Comparison of ENCODE assay signal across 14 mouse cellular contexts in genomic region chr5:131371341-131372134, GRCm38 (mm10).
A peak's percentile ranks its signal among the peaks of the same experiment; 100 is the strongest.
DNase-seq lines count a peak whose midpoint lies in the region; ATAC-seq lines count a peak whose summit lies in the region.
"Had no signal": no experiment of that assay in that cellular context is flagged by ENCODE, and none has a peak within 500 bp of the region (broad histone marks: within the 10 kb centered on the region; RNA-seq: fewer than 3 reads in every experiment).

No protein-coding gene starts in this region.

- H3K4me2 ChIP-seq in embryonic facial prominence, embryonic 14.5 days (ENCODE audit: low read depth, low read length) = no peak overlapping the region

- H3K4me1 ChIP-seq in embryonic facial prominence, embryonic 14.5 days (ENCODE audit: control insufficient read depth, insufficient read depth, low read length) = 0 out of 2 replicates have a peak, but pooled peaks cover 5% of the 10 kb centered on the region
- peaks cover 20% of the 10 kb centered on the region for H3K4me1 ChIP-seq in limb, embryonic 10.5 days

- peak overlapping the region; percentile 65 for H3K27ac ChIP-seq in embryonic facial prominence, embryonic 14.5 days (replicated peaks; ENCODE audit: low read depth, low read length)
- peak overlapping the region; percentile 36 for H3K27ac ChIP-seq in limb, embryonic 10.5 days

- H3K4me3 ChIP-seq in embryonic facial prominence, embryonic 14.5 days (ENCODE audit: low read depth, low read length) = no peak overlapping the region
- H3K4me3 ChIP-seq in limb, embryonic 10.5 days = no peak overlapping the region

- H3K9me3 ChIP-seq in embryonic facial prominence, embryonic 14.5 days (ENCODE audit: control insufficient read depth, low read length) = no peaks in the 10 kb centered on the region
- H3K9me3 ChIP-seq in limb, embryonic 10.5 days (replicated peaks) = no peaks in the 10 kb centered on the region

- H3K9ac ChIP-seq in embryonic facial prominence, embryonic 14.5 days (ENCODE audit: low read depth, low read length) = no peak overlapping the region

- ATAC-seq in embryonic facial prominence, embryonic 14.5 days (ENCODE audit: low read depth) = no peak
- ATAC-seq: forebrain, embryonic 16.5 days; inflammation-experienced regulatory T-cells, adult 6 months had no signal

- DNase-seq in ovary, postnatal 10 days (ENCODE audit: low spot score) = peak; percentile 11
- no peak for DNase-seq in ovary, postnatal 14 days (ENCODE audit: low spot score)
- peak; percentile 81 for DNase-seq in embryonic facial prominence, embryonic 14.5 days (ENCODE audit: low spot score)
- peak; percentile 30 for DNase-seq in limb, embryonic 10.5 days (ENCODE audit: low spot score)
- peak; percentile 23 for DNase-seq in mesoderm, embryonic 11.5 days (ENCODE audit: low read depth, low spot score)
- no peak for DNase-seq in adipocyte (ENCODE audit: low spot score)
- no peak for DNase-seq in spleen, postnatal 36 days (ENCODE audit: low spot score in 2 of 2)
- no peak for DNase-seq in retina, embryonic 14.5 days (ENCODE audit: low spot score)
- DNase-seq: adrenal gland, postnatal 36 days; cerebellum, adult 18-20 months; kidney, postnatal 25 days; spleen, adult 18-20 months had no signal

- 28% methylated on average over 4 of the region's 4 CpGs for WGBS in embryonic facial prominence, embryonic 14.5 days
- 65% methylated on average over 4 of the region's 4 CpGs for WGBS in limb, embryonic 10.5 days

- no peaks in the 10 kb centered on the region for H3K36me3 ChIP-seq in embryonic facial prominence, embryonic 14.5 days (ENCODE audit: control insufficient read depth, insufficient read depth, low read length)
- no peaks in the 10 kb centered on the region for H3K36me3 ChIP-seq in limb, embryonic 10.5 days

- no peaks in the 10 kb centered on the region for H3K27me3 ChIP-seq in embryonic facial prominence, embryonic 14.5 days (replicated peaks; ENCODE audit: control insufficient read depth, insufficient read depth, low read length)
- no peaks in the 10 kb centered on the region for H3K27me3 ChIP-seq in limb, embryonic 10.5 days (ENCODE audit: low read depth, poor library complexity, severe bottlenecking)

Comparison
In these comparisons a context has a peak if more than half of its experiments do, and no peak if none do; other contexts are left out.
1. DNase-seq: peak in ovary, postnatal 10 days (single experiment), embryonic facial prominence, embryonic 14.5 days (single experiment), limb, embryonic 10.5 days (single experiment) and mesoderm, embryonic 11.5 days (single experiment); none in ovary, postnatal 14 days (single experiment), adipocyte (single experiment), spleen, postnatal 36 days (0 of 2) and retina, embryonic 14.5 days (single experiment).